Mouse (Mus musculus): ENCODE results near the gene Aqp6. TPM values are rescaled to one million over a fixed set of nuclear protein-coding genes. Genes with fewer than 3 reads are reported as not detected.
A peak's percentile ranks its signal among the peaks of the same experiment; 100 is the strongest.

The Aqp6 gene
- total and polyA plus RNA-seq, 2 experiments: not detected

- H3K27me3 ChIP-seq (ENCODE audit: control insufficient read depth, insufficient read depth, low read length): peaks cover 12% of the 10 kb centered on the region; the same call in 1 of the 2 replicates
Measured at GRCm38 (mm10) chr15:99594951-99595350, 6.2 kb upstream of the Aqp6 start.

DNA sequence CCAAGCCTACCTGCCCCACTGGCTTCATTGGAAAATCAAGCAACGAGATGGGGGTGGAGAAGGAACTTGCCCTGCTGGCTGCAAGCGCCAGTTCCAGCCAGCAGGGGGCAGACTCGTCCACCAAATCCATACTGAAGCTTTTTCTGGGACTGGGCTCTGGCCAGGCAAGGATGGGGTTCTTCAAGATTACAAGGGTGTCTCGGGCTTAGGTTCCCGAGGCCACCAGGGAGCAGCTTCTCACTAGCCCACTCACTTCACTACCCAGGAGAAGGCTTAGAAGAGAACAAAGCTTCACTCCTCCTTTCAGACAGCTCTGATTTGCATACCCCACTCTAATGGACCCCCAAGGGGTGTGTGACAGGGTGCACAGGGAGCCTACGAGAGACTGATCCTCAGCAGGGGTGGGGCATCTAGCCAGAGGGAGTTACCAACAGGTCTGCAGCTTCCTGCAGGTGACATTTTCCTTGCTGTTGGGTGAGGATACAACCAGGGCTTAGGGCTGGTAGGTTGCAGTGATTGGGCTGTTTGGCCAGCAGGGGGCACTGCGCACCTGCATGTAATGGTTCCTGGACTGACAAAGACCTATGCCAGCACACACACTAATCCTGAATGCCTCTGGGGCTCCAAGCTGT is 5.0 kb upstream of the Aqp6 start:
- WGBS: 0% methylated on average over 7 of the region's 7 CpGs
- Histone ChIP-seq H3K4me3 (ENCODE audit: insufficient read depth, low read depth, low read length) (no peak overlapping the region), H3K36me3 (ENCODE audit: control insufficient read depth, insufficient read depth, low read length) (no peaks in the 10 kb centered on the region), H3K9ac (ENCODE audit: low read depth, low read length) (no peak overlapping the region), H3K4me1 (ENCODE audit: control insufficient read depth, insufficient read depth, low read length) (no peaks in the 10 kb centered on the region), H3K27ac (replicated peaks; ENCODE audit: insufficient read depth, low read depth, low read length) (no peak overlapping the region), H3K79me2 (ENCODE audit: control insufficient read depth, insufficient read depth, low read length) (no peaks in the 10 kb centered on the region), H3K27me3 (ENCODE audit: control insufficient read depth, insufficient read depth, low read length) (0 out of 2 replicates have a peak, but pooled peaks cover 3% of the 10 kb centered on the region)
- TF ChIP-seq POLR2A (IDR thresholded peaks at IDR 0.05; ENCODE audit: extremely low read depth, insufficient read depth, low read length): no peak
- TF ChIP-seq CTCF (IDR thresholded peaks at IDR 0.05; ENCODE audit: low read depth, low read length): peak; percentile 98
- DNase-seq (ENCODE audit: extremely low read depth, low read depth, low spot score): peak; percentile 52

More at GRCm38 (mm10) chr15:99594951-99595350, 6.2 kb upstream of the Aqp6 start:
- no peak overlapping the region for H3K4me3 ChIP-seq (ENCODE audit: insufficient read depth, low read depth, low read length)
- TF ChIP-seq POLR2A (IDR thresholded peaks at IDR 0.05; ENCODE audit: extremely low read depth, insufficient read depth, low read length) (no peak), CTCF (IDR thresholded peaks at IDR 0.05; ENCODE audit: low read depth, low read length) (no peak)
- H3K4me1 ChIP-seq (ENCODE audit: control insufficient read depth, insufficient read depth, low read length): no peaks in the 10 kb centered on the region
- no peaks in the 10 kb centered on the region for H3K36me3 ChIP-seq (ENCODE audit: control insufficient read depth, insufficient read depth, low read length)
- WGBS: 78% methylated on average over 10 of the region's 10 CpGs
- H3K9ac ChIP-seq (ENCODE audit: low read depth, low read length): no peak overlapping the region
- H3K27ac ChIP-seq (replicated peaks; ENCODE audit: insufficient read depth, low read depth, low read length): no peak overlapping the region
- no peak for DNase-seq (ENCODE audit: extremely low read depth, low read depth, low spot score)
- H3K79me2 ChIP-seq (ENCODE audit: control insufficient read depth, insufficient read depth, low read length): no peaks in the 10 kb centered on the region

DNA sequence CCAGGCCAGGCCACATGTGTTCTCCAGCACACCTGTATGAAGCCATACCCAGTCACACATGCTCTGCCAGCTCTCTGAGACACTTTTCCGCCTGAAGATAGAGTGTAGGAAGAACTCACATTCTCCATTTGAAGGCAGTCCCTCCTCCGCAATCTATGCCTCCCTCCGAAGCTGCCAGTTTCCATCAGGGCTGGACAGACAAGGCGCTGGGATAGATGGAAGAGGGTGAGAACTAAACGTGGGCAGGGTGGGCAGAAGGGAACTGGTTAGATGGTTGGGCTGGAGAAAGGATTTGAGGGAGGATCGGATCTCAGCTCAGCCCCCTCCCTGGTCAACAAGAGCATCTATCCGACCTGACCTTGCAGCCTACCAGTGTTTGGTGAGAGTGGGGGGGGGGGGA is 4.4 kb upstream of the Aqp6 start:
- TF ChIP-seq POLR2A (IDR thresholded peaks at IDR 0.05; ENCODE audit: extremely low read depth, insufficient read depth, low read length) (no peak), CTCF (IDR thresholded peaks at IDR 0.05; ENCODE audit: low read depth, low read length) (no peak)
- H3K9ac ChIP-seq (ENCODE audit: low read depth, low read length): no peak overlapping the region
- H3K27me3 ChIP-seq (ENCODE audit: control insufficient read depth, insufficient read depth, low read length): no peaks in the 10 kb centered on the region
- DNase-seq (ENCODE audit: extremely low read depth, low read depth, low spot score): no peak
- H3K4me1 ChIP-seq (ENCODE audit: control insufficient read depth, insufficient read depth, low read length): no peaks in the 10 kb centered on the region
- no peak overlapping the region for H3K27ac ChIP-seq (replicated peaks; ENCODE audit: insufficient read depth, low read depth, low read length)
- H3K4me3 ChIP-seq (ENCODE audit: insufficient read depth, low read depth, low read length): no peak overlapping the region
- WGBS: 48% methylated on average over 7 of the region's 7 CpGs
- H3K36me3 ChIP-seq (ENCODE audit: control insufficient read depth, insufficient read depth, low read length): no peaks in the 10 kb centered on the region
- no peaks in the 10 kb centered on the region for H3K79me2 ChIP-seq (ENCODE audit: control insufficient read depth, insufficient read depth, low read length)

DNA sequence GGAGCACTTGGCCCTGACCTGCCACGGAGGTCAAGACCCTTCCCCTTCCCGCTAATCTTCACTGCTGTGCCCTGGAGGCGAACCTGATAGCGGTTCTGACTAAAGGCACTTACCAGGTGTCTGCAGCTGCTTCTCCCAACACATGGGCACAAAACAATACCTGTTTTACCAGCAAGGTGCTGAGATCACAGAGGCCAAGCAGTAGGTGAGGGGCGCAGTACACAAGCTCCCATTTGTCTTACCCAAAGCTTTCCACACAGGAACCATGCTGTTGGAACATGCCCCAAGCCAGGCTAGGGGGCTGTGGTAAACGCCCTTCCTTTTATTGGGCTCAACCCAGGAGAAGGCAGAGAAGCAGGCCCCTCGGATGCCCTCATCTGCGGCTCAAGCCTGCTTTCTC is 3.6 kb upstream of the Aqp6 start:
- WGBS: 71% methylated on average over 8 of the region's 8 CpGs

GRCm38 (mm10) chr15:99599245-99600070 is 1.7 kb upstream of the Aqp6 start:
- no peaks in the 10 kb centered on the region for H3K4me1 ChIP-seq (ENCODE audit: control insufficient read depth, insufficient read depth, low read length)
- no peaks in the 10 kb centered on the region for H3K79me2 ChIP-seq (ENCODE audit: control insufficient read depth, insufficient read depth, low read length)
- WGBS: 71% methylated on average over 17 of the region's 17 CpGs
- H3K4me3 ChIP-seq (ENCODE audit: insufficient read depth, low read depth, low read length): no peak overlapping the region
- no peaks in the 10 kb centered on the region for H3K27me3 ChIP-seq (ENCODE audit: control insufficient read depth, insufficient read depth, low read length)
- no peak for DNase-seq (ENCODE audit: extremely low read depth, low read depth, low spot score)
- TF ChIP-seq CTCF (IDR thresholded peaks at IDR 0.05; ENCODE audit: low read depth, low read length): no peak
- TF ChIP-seq POLR2A (IDR thresholded peaks at IDR 0.05; ENCODE audit: extremely low read depth, insufficient read depth, low read length): no peak
- no peak overlapping the region for H3K9ac ChIP-seq (ENCODE audit: low read depth, low read length)
- no peaks in the 10 kb centered on the region for H3K36me3 ChIP-seq (ENCODE audit: control insufficient read depth, insufficient read depth, low read length)
- no peak overlapping the region for H3K27ac ChIP-seq (replicated peaks; ENCODE audit: insufficient read depth, low read depth, low read length)

More for the DNA sequence above, 3.6 kb upstream of the Aqp6 start:
- H3K9ac ChIP-seq (ENCODE audit: low read depth, low read length): no peak overlapping the region
- DNase-seq (ENCODE audit: extremely low read depth, low read depth, low spot score): no peak
- no peak for TF ChIP-seq CTCF (IDR thresholded peaks at IDR 0.05; ENCODE audit: low read depth, low read length)
- H3K4me1 ChIP-seq (ENCODE audit: control insufficient read depth, insufficient read depth, low read length): no peaks in the 10 kb centered on the region
- no peaks in the 10 kb centered on the region for H3K36me3 ChIP-seq (ENCODE audit: control insufficient read depth, insufficient read depth, low read length)
- no peak overlapping the region for H3K27ac ChIP-seq (replicated peaks; ENCODE audit: insufficient read depth, low read depth, low read length)
- H3K27me3 ChIP-seq (ENCODE audit: control insufficient read depth, insufficient read depth, low read length): no peaks in the 10 kb centered on the region
- no peaks in the 10 kb centered on the region for H3K79me2 ChIP-seq (ENCODE audit: control insufficient read depth, insufficient read depth, low read length)
- no peak overlapping the region for H3K4me3 ChIP-seq (ENCODE audit: insufficient read depth, low read depth, low read length)

- no peak for TF ChIP-seq POLR2A (IDR thresholded peaks at IDR 0.05; ENCODE audit: extremely low read depth, insufficient read depth, low read length)
- no peak for TF ChIP-seq CTCF (IDR thresholded peaks at IDR 0.05; ENCODE audit: low read depth, low read length)
- no peak for DNase-seq (ENCODE audit: extremely low read depth, low read depth, low spot score)
- Histone ChIP-seq H3K4me3 (ENCODE audit: insufficient read depth, low read depth, low read length) (no peak overlapping the region), H3K27me3 (ENCODE audit: control insufficient read depth, insufficient read depth, low read length) (no peaks in the 10 kb centered on the region), H3K4me1 (ENCODE audit: control insufficient read depth, insufficient read depth, low read length) (no peaks in the 10 kb centered on the region), H3K36me3 (ENCODE audit: control insufficient read depth, insufficient read depth, low read length) (no peaks in the 10 kb centered on the region), H3K9ac (ENCODE audit: low read depth, low read length) (no peak overlapping the region), H3K27ac (replicated peaks; ENCODE audit: insufficient read depth, low read depth, low read length) (no peak overlapping the region), H3K79me2 (ENCODE audit: control insufficient read depth, insufficient read depth, low read length) (no peaks in the 10 kb centered on the region)
- WGBS: 68% methylated on average over 5 of the region's 5 CpGs
Measured at GRCm38 (mm10) chr15:99601823-99602120, 572 bp downstream of the Aqp6 start.

Measured in liver, adult 2 months (tissue).